Mouse (Mus musculus) heart, adult 8-10 months (tissue): Measurements from ENCODE around the gene Olfr799. TPM values are rescaled to one million over a fixed set of nuclear protein-coding genes. Genes with fewer than 3 reads are reported as not detected.

Experiments
- DNase-seq: peaks from one replicate; pipeline ENCODE4 v3.0.0; 2022; ENCODE audit warnings: low spot score
- total RNA-seq, 4 experiments: library from RNA; stranded (reverse); gene quantifications; 2 replicates each; pipeline ENCODE4 v1.2.4; 2022

Olfr799 gene
- not detected for total RNA-seq

- DNase-seq = no peak
These were observed at the start of gene Olfr799 for GRCm38 (mm10) chr10:129637184-129637583. TSS of gene Olfr799 (plus strand) at chr10:129637484.

- DNase-seq = no peak
These were observed 24.8 kb upstream of the Olfr799 start, which contains the start of gene Olfr796 for GRCm38 (mm10) chr10:129612470-129612869. TSS of gene Olfr796 (minus strand) at chr10:129612570.

GRCm38 (mm10) chr10:129621724-129622123, 15.6 kb upstream of the Olfr799 start:
- DNase-seq = no peak

GRCm38 (mm10) chr10:129623251-129623650, 14.0 kb upstream of the Olfr799 start:
- DNase-seq = no peak

- no peak for DNase-seq
These were observed 9.4 kb upstream of the Olfr799 start, which contains the start of gene Olfr798 for GRCm38 (mm10) chr10:129627834-129628233. TSS of gene Olfr798 (minus strand) at chr10:129627934.

GRCm38 (mm10) chr10:129651763-129652162, 14.5 kb downstream of the Olfr799 start:
- DNase-seq = no peak

- DNase-seq = no peak
These were observed 20.1 kb downstream of the Olfr799 start, which contains the start of gene Olfr800 for GRCm38 (mm10) chr10:129657394-129657793. TSS of gene Olfr800 (plus strand) at chr10:129657694.

GRCm38 (mm10) chr10:129673765-129674164, 36.5 kb downstream of the Olfr799 start, which contains the start of gene Olfr801:
TSS of gene Olfr801 (minus strand) at chr10:129673865.
- no peak for DNase-seq

GRCm38 (mm10) chr10:129688069-129688468, 50.8 kb downstream of the Olfr799 start, which contains the start of gene Olfr802:
TSS of gene Olfr802 (minus strand) at chr10:129688169.
- no peak for DNase-seq

- no peak for DNase-seq
These were observed 56.9 kb downstream of the Olfr799 start, which contains the start of gene Olfr803 for GRCm38 (mm10) chr10:129694186-129694585. TSS of gene Olfr803 (minus strand) at chr10:129694286.

Other genes starting within 250 kb of the Olfr799 start
- not detected for gene Olfr785, start 232.1 kb upstream of the Olfr799 start, total RNA-seq
- not detected for gene Olfr786, start 210.2 kb upstream of the Olfr799 start, total RNA-seq
- gene Olfr787, start 175.6 kb upstream of the Olfr799 start, total RNA-seq = not detected
- not detected for gene Olfr788, start 166.5 kb upstream of the Olfr799 start, total RNA-seq
- gene Olfr789, start 152.7 kb upstream of the Olfr799 start, total RNA-seq = not detected
- not detected for gene Olfr790, start 139.0 kb upstream of the Olfr799 start, total RNA-seq
- not detected for gene Olfr791, start 115.7 kb upstream of the Olfr799 start, total RNA-seq
- gene Olfr792, start 98.3 kb upstream of the Olfr799 start, total RNA-seq = not detected
- gene Olfr794, start 69.8 kb upstream of the Olfr799 start, total RNA-seq = not detected
- not detected for gene Olfr796, start 24.9 kb upstream of the Olfr799 start, total RNA-seq
- not detected for gene Olfr798, start 9.6 kb upstream of the Olfr799 start, total RNA-seq
- gene Olfr800, start 20.2 kb downstream of the Olfr799 start, total RNA-seq = not detected
- gene Olfr801, start 36.4 kb downstream of the Olfr799 start, total RNA-seq = not detected
- not detected for gene Olfr802, start 50.7 kb downstream of the Olfr799 start, total RNA-seq
- gene Olfr803, start 56.8 kb downstream of the Olfr799 start, total RNA-seq = not detected
- not detected for gene Olfr804, start 65.7 kb downstream of the Olfr799 start, total RNA-seq
- gene Olfr805, start 91.9 kb downstream of the Olfr799 start, total RNA-seq = not detected
- not detected for gene Olfr806, start 104.4 kb downstream of the Olfr799 start, total RNA-seq
- not detected for gene Olfr807, start 120.3 kb downstream of the Olfr799 start, total RNA-seq
- gene Olfr808, start 128.0 kb downstream of the Olfr799 start, total RNA-seq = not detected
- gene Olfr809, start 137.2 kb downstream of the Olfr799 start, total RNA-seq = not detected
- not detected for gene Olfr810, start 157.4 kb downstream of the Olfr799 start, total RNA-seq
- gene Olfr811, start 166.9 kb downstream of the Olfr799 start, total RNA-seq = not detected
- not detected for gene Olfr812, start 208.6 kb downstream of the Olfr799 start, total RNA-seq
- not detected for gene Olfr813, start 217.9 kb downstream of the Olfr799 start, total RNA-seq
- not detected for gene Olfr814, start 242.4 kb downstream of the Olfr799 start, total RNA-seq